ENCODE assay signal across 7 mouse cellular contexts in genomic region chr11:109347242-109347959, GRCm38 (mm10). TPM values are rescaled to one million over a fixed set of nuclear protein-coding genes. Genes with fewer than 3 reads are reported as not detected.
DNase-seq lines count a peak whose midpoint lies in the region; ATAC-seq lines count a peak whose summit lies in the region.

No protein-coding gene starts in this region.

- peak; percentile 67 for ATAC-seq in intestine, embryonic 15.5 days
- no peak for ATAC-seq in midbrain, embryonic 14.5 days (ENCODE audit: low FRiP score, low TSS enrichment)

- peak overlapping the region; percentile 60 for H3K27ac ChIP-seq in intestine, embryonic 15.5 days
- H3K27ac ChIP-seq in midbrain, embryonic 14.5 days (replicated peaks; ENCODE audit: low read depth, low read length) = no peak overlapping the region

- H3K36me3 ChIP-seq in intestine, embryonic 15.5 days = no peaks in the 10 kb centered on the region
- H3K36me3 ChIP-seq in midbrain, embryonic 14.5 days (ENCODE audit: control insufficient read depth, insufficient read depth, low read length) = no peaks in the 10 kb centered on the region
- no peaks in the 10 kb centered on the region for H3K36me3 ChIP-seq in splenic B cell, adult 2 months (ENCODE audit: control insufficient read depth, insufficient read depth, low read length, poor library complexity, severe bottlenecking)

- peak; percentile 92 to 96 for DNase-seq in adrenal gland, adult (ENCODE audit: inconsistent age in 2 of 2, low spot score in 1 of 2)
- peak; percentile 88 for DNase-seq in cerebellum, adult 8-10 months
- DNase-seq in gastrocnemius, postnatal 25 days = peak; percentile 86
- DNase-seq in left cerebral cortex, postnatal 36 days (ENCODE audit: low spot score in 2 of 2) = peak; percentile 60 to 75
- DNase-seq in midbrain, embryonic 14.5 days = peak; percentile 73
- peak; percentile 52 for DNase-seq in splenic B cell, adult 2 months (ENCODE audit: low read depth, low spot score)

- no peak overlapping the region for H3K9ac ChIP-seq in intestine, embryonic 15.5 days
- H3K9ac ChIP-seq in midbrain, embryonic 14.5 days (replicated peaks; ENCODE audit: low read length) = no peak overlapping the region

- no peaks in the 10 kb centered on the region for H3K9me3 ChIP-seq in intestine, embryonic 15.5 days
- H3K9me3 ChIP-seq in midbrain, embryonic 14.5 days (ENCODE audit: control insufficient read depth, low read length) = no peaks in the 10 kb centered on the region

- H3K4me1 ChIP-seq in intestine, embryonic 15.5 days (replicated peaks) = peaks cover 35% of the 10 kb centered on the region
- H3K4me1 ChIP-seq in midbrain, embryonic 14.5 days (ENCODE audit: control insufficient read depth, insufficient read depth, low read length) = no peaks in the 10 kb centered on the region

- H3K4me3 ChIP-seq in intestine, embryonic 15.5 days (replicated peaks) = no peak overlapping the region
- H3K4me3 ChIP-seq in midbrain, embryonic 14.5 days (replicated peaks; ENCODE audit: low read depth, low read length) = no peak overlapping the region

- intact Hi-C loops in left cerebral cortex, postnatal 36 days (cut with DNase I) = no loop called here

- no peaks in the 10 kb centered on the region for H3K27me3 ChIP-seq in intestine, embryonic 15.5 days (replicated peaks)
- no peaks in the 10 kb centered on the region for H3K27me3 ChIP-seq in midbrain, embryonic 14.5 days (ENCODE audit: control insufficient read depth, insufficient read depth, low read length)
- no peaks in the 10 kb centered on the region for H3K27me3 ChIP-seq in splenic B cell, adult 2 months (ENCODE audit: control insufficient read depth, insufficient read depth, low read length, poor library complexity, severe bottlenecking)

- H3K4me2 ChIP-seq in intestine, embryonic 15.5 days (replicated peaks) = peak overlapping the region; percentile 27
- no peak overlapping the region for H3K4me2 ChIP-seq in midbrain, embryonic 14.5 days (ENCODE audit: low read length)

- WGBS in intestine, embryonic 15.5 days = 9% methylated on average over 10 of the region's 10 CpGs
- WGBS in midbrain, embryonic 14.5 days = 72% methylated on average over 10 of the region's 10 CpGs

RNA-seq across cellular contexts. Expression of gene Gna13, which starts 15.2 kb away (rescaled TPM):
- 10 to 100 TPM; 24.2 to 25.3 TPM for total RNA-seq in gastrocnemius, postnatal 25 days (2021)
- polyA plus RNA-seq in intestine, embryonic 15.5 days (2015; fragmentation: Nextera tagmentation; extraction: Ambion mirVana) = 32.2 and 32.7 TPM in 2 replicates
- 10 to 100 TPM; 47.6 to 48.0 TPM for total RNA-seq in left cerebral cortex, postnatal 36 days (2021)
- 16.4 and 21.7 TPM in 2 replicates for polyA plus RNA-seq in midbrain, embryonic 14.5 days (2014; fragmentation: Nextera tagmentation; extraction: Ambion mirVana)

RNA-seq across cellular contexts. Expression of gene Rgs9, which starts 49.5 kb away (rescaled TPM):
- total RNA-seq in gastrocnemius, postnatal 25 days (2021) = under 1 TPM in 1 of 2 experiments, not detected in 1; 0.19 TPM
- polyA plus RNA-seq in intestine, embryonic 15.5 days (2015; fragmentation: Nextera tagmentation; extraction: Ambion mirVana) = 3.6 and 4.2 TPM in 2 replicates
- total RNA-seq in left cerebral cortex, postnatal 36 days (2021) = 10 to 100 TPM; 30.8 to 65.3 TPM
- polyA plus RNA-seq in midbrain, embryonic 14.5 days (2014; fragmentation: Nextera tagmentation; extraction: Ambion mirVana) = 9.7 and 12.4 TPM in 2 replicates

Comparison
In these comparisons a context has a peak if more than half of its experiments do, and no peak if none do; other contexts are left out.
1. RNA of gene Rgs9, which starts 49.5 kb away (total RNA-seq): 30.8 to 65.3 TPM in left cerebral cortex, postnatal 36 days; 0.19 TPM in gastrocnemius, postnatal 25 days; every median in the first group is over 10 times any median in the second.
2. Peak in every context shown above with its lines, with median percentiles within 50 percentile points of each other: DNase-seq.